Mouse (Mus musculus) thymus, adult 2 months (tissue): ENCODE measurements around the gene Cfap97d1. TPM values are rescaled to one million over a fixed set of nuclear protein-coding genes. Genes with fewer than 3 reads are reported as not detected.

Source experiments
- DNase-seq: peaks from one replicate; pipeline ENCODE4 v3.0.0; 2021
- H3K27ac ChIP-seq: fragments of 200-500 bp; 2 replicates; pipeline ENCODE4 v1.5.1; 2012; ENCODE audit warnings: low read length, control low read depth; ENCODE audit not compliant: control insufficient read depth, insufficient read depth
- H3K27me3 ChIP-seq: fragments of 200-500 bp; 2 replicates; pipeline ENCODE4 v1.6.1; 2012; ENCODE audit warnings: mild to moderate bottlenecking, low read length, moderate library complexity, mixed read lengths; ENCODE audit not compliant: control insufficient read depth, insufficient read depth
- H3K36me3 ChIP-seq: fragments of 200-500 bp; 2 replicates; pipeline ENCODE4 v1.6.1; 2012; ENCODE audit warnings: mild to moderate bottlenecking, low read length, moderate library complexity; ENCODE audit not compliant: control insufficient read depth, insufficient read depth
- H3K4me1 ChIP-seq: fragments of 200-500 bp; replicated peaks from 2 replicates; pipeline ENCODE4 v1.6.1; 2012; ENCODE audit warnings: low read length; ENCODE audit not compliant: control insufficient read depth, insufficient read depth
- H3K4me3 ChIP-seq: fragments of 200-500 bp; 2 replicates; pipeline ENCODE4 v1.5.1; 2012; ENCODE audit warnings: mild to moderate bottlenecking, low read length, control low read depth, moderate library complexity; ENCODE audit not compliant: control insufficient read depth, insufficient read depth
- CTCF ChIP-seq: fragments of 200-500 bp; IDR thresholded peaks from 2 replicates; pipeline ENCODE4 v1.5.1; 2012; ENCODE audit warnings: mild to moderate bottlenecking, control low read depth, low read length, moderate library complexity, borderline replicate concordance; ENCODE audit not compliant: control insufficient read depth, poor library complexity, insufficient read depth; ENCODE audit errors: extremely low read depth
- POLR2A ChIP-seq: fragments of 200-500 bp; IDR thresholded peaks from 2 replicates; pipeline ENCODE4 v1.6.1; 2012; ENCODE audit warnings: mild to moderate bottlenecking, low read length, control low read depth, moderate library complexity; ENCODE audit not compliant: control insufficient read depth, poor library complexity, insufficient read depth; ENCODE audit errors: extremely low read depth
- WGBS: fragments of 180-500 bp; shearing (Covaris S2); methylation state at CpG from one replicate; pipeline ENCODE4 v1.1.7; 2018; 5-methylcytosine and 5-hydroxymethylcytosine counted together
- polyA plus RNA-seq: library from polyadenylated mRNA; depleted of rRNA; stranded (reverse); fragments of >200 nt; gene quantifications from 2 replicates; pipeline ENCODE4 v1.2.3, GENCODE M21; 2012

The Cfap97d1 gene
- polyA plus RNA-seq, 1 experiment: not detected

GRCm38 (mm10) chr11:101965553-101965952 lies 18.5 kb upstream of the Cfap97d1 start:
- TF ChIP-seq CTCF: no peak
- TF ChIP-seq POLR2A: no peak
- H3K4me1 ChIP-seq: no peaks in the 10 kb centered on the region
- H3K27ac ChIP-seq: no peak overlapping the region
- 0% methylated on average over 2 of the region's 2 CpGs for WGBS
- H3K36me3 ChIP-seq: no peaks in the 10 kb centered on the region
- DNase-seq: no peak
- no peak overlapping the region for H3K4me3 ChIP-seq
- no peaks in the 10 kb centered on the region; the same call in 1 of the 2 replicates for H3K27me3 ChIP-seq

GRCm38 (mm10) chr11:101966965-101967614 lies 17.0 kb upstream of the Cfap97d1 start, which contains the start of gene Sost:
Sost (minus strand) TSS chr11:101967015.
- no peaks in the 10 kb centered on the region for H3K36me3 ChIP-seq
- TF ChIP-seq POLR2A: no peak
- TF ChIP-seq CTCF: no peak
- H3K27me3 ChIP-seq: no peaks in the 10 kb centered on the region; the same call in 1 of the 2 replicates
- WGBS: 50% methylated on average over 10 of the region's 10 CpGs
- H3K4me3 ChIP-seq: no peak within 1 kb of the TSS
- no peak within 1 kb of the TSS for H3K27ac ChIP-seq
- no peaks in the 10 kb centered on the region for H3K4me1 ChIP-seq
- DNase-seq: no peak

GRCm38 (mm10) chr11:101968311-101968710 lies 15.8 kb upstream of the Cfap97d1 start:
- no peaks in the 10 kb centered on the region for H3K36me3 ChIP-seq
- DNase-seq: no peak
- no peak overlapping the region for H3K27ac ChIP-seq
- 26% methylated on average over 7 of the region's 7 CpGs for WGBS
- H3K27me3 ChIP-seq: no peaks in the 10 kb centered on the region; the same call in 1 of the 2 replicates
- H3K4me3 ChIP-seq: no peak overlapping the region
- no peaks in the 10 kb centered on the region for H3K4me1 ChIP-seq
- no peak for TF ChIP-seq POLR2A
- no peak for TF ChIP-seq CTCF

- H3K27ac ChIP-seq: no peak overlapping the region
- H3K4me3 ChIP-seq: no peak overlapping the region
- no peak for TF ChIP-seq POLR2A
- peak; percentile 38; the same call in 1 of the 2 replicates for TF ChIP-seq CTCF
- 0% methylated on average over 5 of the region's 5 CpGs for WGBS
- no peaks in the 10 kb centered on the region for H3K36me3 ChIP-seq
- DNase-seq: peak; percentile 59
- no peaks in the 10 kb centered on the region for H3K4me1 ChIP-seq
- no peaks in the 10 kb centered on the region; the same call in 1 of the 2 replicates for H3K27me3 ChIP-seq
Measured at GRCm38 (mm10) chr11:101968791-101969190, 15.3 kb upstream of the Cfap97d1 start.

DNA sequence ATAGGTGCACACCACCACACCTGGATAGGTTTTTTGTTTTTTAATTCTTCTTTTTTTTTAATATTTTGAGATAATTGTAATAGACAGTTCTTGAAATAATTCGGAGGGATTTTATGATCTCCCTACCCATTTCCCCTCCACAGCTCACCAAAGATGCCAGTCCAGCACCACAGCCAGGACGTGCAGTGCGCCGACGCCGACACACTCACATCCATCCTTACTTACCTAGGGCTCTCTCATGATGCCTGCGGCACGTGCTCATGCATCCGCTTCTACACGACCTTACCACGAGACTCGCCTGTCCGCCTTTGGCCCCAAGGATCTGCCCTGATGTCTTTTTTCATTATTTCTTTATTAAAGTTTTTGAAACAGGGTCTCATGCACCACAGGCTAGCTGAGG lies 14.2 kb upstream of the Cfap97d1 start:
- 88% methylated on average over 13 of the region's 13 CpGs for WGBS
- H3K27ac ChIP-seq: no peak overlapping the region
- no peaks in the 10 kb centered on the region for H3K36me3 ChIP-seq
- H3K4me1 ChIP-seq: no peaks in the 10 kb centered on the region
- TF ChIP-seq POLR2A (no peak), CTCF (no peak)
- H3K4me3 ChIP-seq: no peak overlapping the region
- DNase-seq: no peak
- no peaks in the 10 kb centered on the region; the same call in 1 of the 2 replicates for H3K27me3 ChIP-seq

DNA sequence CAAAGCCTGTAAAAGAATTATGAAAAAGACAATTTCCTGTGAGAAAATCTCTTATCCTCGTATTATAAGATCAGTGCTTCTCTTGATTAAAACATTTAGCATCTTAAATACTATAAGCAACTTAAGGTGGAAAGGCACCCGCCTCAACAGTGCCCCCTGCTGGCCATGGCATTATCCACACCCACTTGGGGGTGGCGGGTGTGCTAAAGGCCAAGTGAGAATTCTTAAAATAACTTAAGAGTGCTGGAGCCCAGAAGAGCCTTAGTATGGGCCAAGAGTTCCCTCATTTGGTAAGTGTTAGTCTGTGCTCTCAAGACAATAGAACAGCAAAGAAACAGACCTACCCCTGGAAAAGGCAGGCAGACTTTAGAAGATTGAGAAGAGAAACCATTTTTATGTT lies 12.7 kb upstream of the Cfap97d1 start:
- no peaks in the 10 kb centered on the region for H3K4me1 ChIP-seq
- peak; percentile 62; the same call in 1 of the 2 replicates for TF ChIP-seq CTCF
- no peak for TF ChIP-seq POLR2A
- H3K27me3 ChIP-seq: no peaks in the 10 kb centered on the region
- H3K4me3 ChIP-seq: no peak overlapping the region
- no peak overlapping the region for H3K27ac ChIP-seq
- peak; percentile 31 for DNase-seq
- no peaks in the 10 kb centered on the region for H3K36me3 ChIP-seq
- 48% methylated on average over 3 of the region's 3 CpGs for WGBS

DNA sequence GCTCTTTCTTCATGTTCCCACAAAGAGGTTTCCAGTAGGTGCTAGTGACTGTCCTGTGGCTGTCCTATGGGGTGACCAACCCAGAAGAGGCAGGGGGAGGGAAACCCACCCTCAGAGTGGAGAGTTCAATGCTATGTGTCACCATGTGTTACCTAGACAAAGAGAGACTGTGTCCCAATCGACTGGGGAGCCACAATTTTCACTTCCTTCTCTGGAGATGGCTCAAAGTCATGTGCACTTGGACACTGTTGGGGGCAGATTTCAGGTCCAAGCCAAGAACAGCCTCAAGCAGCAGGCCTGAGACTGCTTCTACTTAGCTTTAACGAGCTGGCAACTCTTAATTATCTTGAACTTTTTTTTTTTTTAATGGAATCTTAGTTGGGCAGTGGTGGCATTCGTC lies 12.0 kb upstream of the Cfap97d1 start:
- Histone ChIP-seq H3K4me3 (no peak overlapping the region), H3K27me3 (no peaks in the 10 kb centered on the region), H3K4me1 (no peaks in the 10 kb centered on the region), H3K36me3 (no peaks in the 10 kb centered on the region), H3K27ac (no peak overlapping the region)
- TF ChIP-seq POLR2A: no peak
- TF ChIP-seq CTCF: no peak
- no peak for DNase-seq
- WGBS: 61% methylated on average over 3 of the region's 3 CpGs
